Mouse (Mus musculus) testis, adult 2 months (tissue): ENCODE results near the gene AW549877. TPM values are rescaled to one million over a fixed set of nuclear protein-coding genes. Genes with fewer than 3 reads are reported as not detected.

ENCODE experiments used
- H3K27ac ChIP-seq: fragments of 200-500 bp; 2 replicates; pipeline ENCODE4 v1.5.1; 2012; ENCODE audit warnings: low read depth, low read length; ENCODE audit not compliant: control insufficient read depth, insufficient read depth
- H3K27me3 ChIP-seq: fragments of 200-500 bp; 2 replicates; pipeline ENCODE4 v1.6.1; 2012; ENCODE audit warnings: mild to moderate bottlenecking, low read length, moderate library complexity; ENCODE audit not compliant: control insufficient read depth, insufficient read depth
- H3K36me3 ChIP-seq: fragments of 200-500 bp; 2 replicates; pipeline ENCODE4 v1.6.1; 2012; ENCODE audit warnings: mild to moderate bottlenecking, low read length; ENCODE audit not compliant: control insufficient read depth, insufficient read depth
- H3K4me1 ChIP-seq: fragments of 200-500 bp; 2 replicates; pipeline ENCODE4 v1.6.1; 2012; ENCODE audit warnings: low read length; ENCODE audit not compliant: control insufficient read depth, insufficient read depth
- H3K4me3 ChIP-seq: fragments of 200-500 bp; 2 replicates; pipeline ENCODE4 v1.5.1; 2012; ENCODE audit warnings: low read depth, mild to moderate bottlenecking, low read length, moderate library complexity, mixed read lengths; ENCODE audit not compliant: control insufficient read depth
- CTCF ChIP-seq: fragments of 200-500 bp; IDR thresholded peaks from 2 replicates; pipeline ENCODE4 v1.5.1; 2012; ENCODE audit warnings: low read depth, mild to moderate bottlenecking, inconsistent platforms, low read length, moderate library complexity; ENCODE audit not compliant: control insufficient read depth, insufficient read depth, insufficient replicate concordance
- POLR2A ChIP-seq: fragments of 200-500 bp; IDR thresholded peaks from 2 replicates; pipeline ENCODE4 v1.6.1; 2012; ENCODE audit warnings: low read depth, mild to moderate bottlenecking, inconsistent platforms, low read length, moderate library complexity; ENCODE audit not compliant: control insufficient read depth
- polyA plus RNA-seq: library from polyadenylated mRNA; depleted of rRNA; stranded (reverse); fragments of >200 nt; gene quantifications from 2 replicates; pipeline ENCODE4 v1.2.3, GENCODE M21; 2012; rRNA removed

AW549877 gene
- polyA plus RNA-seq, 1 experiment, result 7.2 TPM

GRCm38 (mm10) chr15:3957982-3958381, 37.6 kb downstream of the AW549877 start:
- TF ChIP-seq CTCF, result no peak
- TF ChIP-seq POLR2A, result no peak
- no peaks in the 10 kb centered on the region for H3K4me1 ChIP-seq
- H3K4me3 ChIP-seq, result no peak overlapping the region
- no peak overlapping the region for H3K27ac ChIP-seq
- H3K36me3 ChIP-seq, result no peaks in the 10 kb centered on the region
- no peaks in the 10 kb centered on the region for H3K27me3 ChIP-seq

DNA sequence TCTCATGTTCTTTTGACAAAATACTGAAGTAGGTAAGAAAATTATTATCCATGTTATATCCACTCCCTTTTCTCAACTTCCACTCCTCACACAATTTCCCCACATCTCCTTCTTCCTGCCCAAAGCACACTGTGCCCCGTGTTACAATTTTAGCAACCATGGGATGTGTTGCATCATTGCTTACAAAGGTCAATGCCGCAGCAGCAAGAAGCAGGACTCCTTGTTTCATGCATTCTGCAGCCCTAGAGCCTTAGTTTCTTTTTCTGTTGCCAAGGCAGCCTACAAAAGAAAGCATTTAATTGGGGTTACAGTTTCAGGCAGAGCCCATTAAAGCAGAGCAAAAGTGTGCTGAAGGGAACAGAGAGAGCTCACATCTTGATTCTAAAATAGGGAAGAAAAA, 40.6 kb downstream of the AW549877 start:
- H3K27ac ChIP-seq, result no peak overlapping the region
- H3K4me1 ChIP-seq, result no peaks in the 10 kb centered on the region
- H3K36me3 ChIP-seq, result no peaks in the 10 kb centered on the region
- H3K4me3 ChIP-seq, result no peak overlapping the region
- TF ChIP-seq CTCF (no peak), POLR2A (no peak)
- no peaks in the 10 kb centered on the region for H3K27me3 ChIP-seq

- Histone ChIP-seq H3K4me1 (no peaks in the 10 kb centered on the region), H3K36me3 (no peaks in the 10 kb centered on the region), H3K27me3 (no peaks in the 10 kb centered on the region), H3K4me3 (no peak overlapping the region), H3K27ac (no peak overlapping the region)
- TF ChIP-seq POLR2A (no peak), CTCF (no peak)
These were observed 57.4 kb downstream of the AW549877 start for GRCm38 (mm10) chr15:3938132-3938531.

- Histone ChIP-seq H3K36me3 (no peaks in the 10 kb centered on the region), H3K4me3 (no peak overlapping the region), H3K27me3 (no peaks in the 10 kb centered on the region), H3K4me1 (no peaks in the 10 kb centered on the region), H3K27ac (no peak overlapping the region)
- no peak for TF ChIP-seq CTCF
- no peak for TF ChIP-seq POLR2A
These were observed 59.5 kb downstream of the AW549877 start for GRCm38 (mm10) chr15:3936056-3936455.

- Histone ChIP-seq H3K36me3 (no peaks in the 10 kb centered on the region), H3K4me3 (no peak overlapping the region), H3K4me1 (no peaks in the 10 kb centered on the region)
These were observed 62.1 kb downstream of the AW549877 start for GRCm38 (mm10) chr15:3933466-3933865.

More at GRCm38 (mm10) chr15:3933466-3933865, 62.1 kb downstream of the AW549877 start:
- no peaks in the 10 kb centered on the region for H3K27me3 ChIP-seq
- no peak overlapping the region for H3K27ac ChIP-seq
- TF ChIP-seq CTCF (no peak), POLR2A (no peak)

Other genes starting within 250 kb of the AW549877 start
- 5.0 and 8.9 TPM in 2 replicates for gene Fbxo4, start 16.2 kb downstream of the AW549877 start, polyA plus RNA-seq
- gene Oxct1, start 30.6 kb upstream of the AW549877 start, polyA plus RNA-seq, result 20.2 and 37.6 TPM in 2 replicates